13 mouse cellular contexts compared by ENCODE assay signal in genomic region chr1:74043584-74044105, GRCm38 (mm10).
DNase-seq lines count a peak whose midpoint lies in the region; ATAC-seq and TF ChIP-seq lines count a peak whose summit lies in the region.
"Had no signal": no experiment of that assay in that cellular context is flagged by ENCODE, and none has a peak within 500 bp of the region (broad histone marks: within the 10 kb centered on the region; RNA-seq: fewer than 3 reads in every experiment).

No protein-coding gene starts in this region.

- no peak overlapping the region for H3K4me3 ChIP-seq in heart, embryonic 14.5 days (ENCODE audit: control insufficient read depth in 1 of 2, insufficient read depth in 1 of 2, low read depth in 1 of 2, low read length in 2 of 2)
- H3K4me3 ChIP-seq in stomach, embryonic 14.5 days (ENCODE audit: low read depth, low read length): no peak overlapping the region
- no peak overlapping the region for H3K4me3 ChIP-seq in stomach, postnatal 0 days (ENCODE audit: low read depth, low read length)
- no peak overlapping the region for H3K4me3 ChIP-seq in liver, embryonic 11.5 days (ENCODE audit: low read depth, low read length)
- no peak overlapping the region for H3K4me3 ChIP-seq in intestine, postnatal 0 days (ENCODE audit: low read depth, low read length)

- H3K27me3 ChIP-seq in heart, embryonic 14.5 days (ENCODE audit: control insufficient read depth, insufficient read depth, low read length): no peaks in the 10 kb centered on the region
- H3K27me3 ChIP-seq in stomach, embryonic 14.5 days (ENCODE audit: control insufficient read depth, insufficient read depth, low read length): no peaks in the 10 kb centered on the region
- no peaks in the 10 kb centered on the region for H3K27me3 ChIP-seq in stomach, postnatal 0 days (ENCODE audit: control insufficient read depth, insufficient read depth, low read length)
- H3K27me3 ChIP-seq in liver, embryonic 11.5 days (replicated peaks; ENCODE audit: control insufficient read depth, insufficient read depth, low read length): 0 out of 2 replicates have a peak, but pooled peaks cover under 1% of the 10 kb centered on the region
- 0 out of 2 replicates have a peak, but pooled peaks cover 3% of the 10 kb centered on the region for H3K27me3 ChIP-seq in intestine, postnatal 0 days (replicated peaks; ENCODE audit: control insufficient read depth, insufficient read depth, low read length)

- H3K27ac ChIP-seq in heart, embryonic 14.5 days (replicated peaks in 1 of 2; ENCODE audit: control insufficient read depth in 1 of 2, insufficient read depth in 1 of 2, low read depth in 2 of 2, low read length in 2 of 2): peak overlapping the region; percentile 52 to 85
- peak overlapping the region; percentile 11; the same call in 1 of the 2 replicates for H3K27ac ChIP-seq in stomach, embryonic 14.5 days (ENCODE audit: low read length)
- no peak overlapping the region for H3K27ac ChIP-seq in stomach, postnatal 0 days (replicated peaks)
- 0 out of 2 replicates have a peak overlapping the region, but pooled peaks have one; percentile 41 for H3K27ac ChIP-seq in liver, embryonic 11.5 days (ENCODE audit: low read depth, low read length)
- no peak overlapping the region for H3K27ac ChIP-seq in intestine, postnatal 0 days (ENCODE audit: low read depth, low read length)

- WGBS in heart, embryonic 14.5 days: 43% methylated on average over 4 of the region's 4 CpGs
- WGBS in stomach, embryonic 14.5 days: 45% methylated on average over 4 of the region's 4 CpGs
- WGBS in stomach, postnatal 0 days: 35% methylated on average over 4 of the region's 4 CpGs
- WGBS in liver, embryonic 11.5 days: 34% methylated on average over 4 of the region's 4 CpGs
- WGBS in intestine, postnatal 0 days: 34% methylated on average over 4 of the region's 4 CpGs

- H3K9me3 ChIP-seq in heart, embryonic 14.5 days (ENCODE audit: control insufficient read depth, low read length): no peaks in the 10 kb centered on the region
- H3K9me3 ChIP-seq in stomach, embryonic 14.5 days (ENCODE audit: control insufficient read depth, low read depth, low read length): no peaks in the 10 kb centered on the region
- no peaks in the 10 kb centered on the region for H3K9me3 ChIP-seq in stomach, postnatal 0 days (ENCODE audit: control insufficient read depth, low read length)
- H3K9me3 ChIP-seq in liver, embryonic 11.5 days (ENCODE audit: control insufficient read depth, low read length): no peaks in the 10 kb centered on the region
- H3K9me3 ChIP-seq in intestine, postnatal 0 days (ENCODE audit: control insufficient read depth): no peaks in the 10 kb centered on the region

- H3K36me3 ChIP-seq in heart, embryonic 14.5 days (ENCODE audit: control insufficient read depth, insufficient read depth, low read length): 0 out of 2 replicates have a peak, but pooled peaks cover 6% of the 10 kb centered on the region
- no peaks in the 10 kb centered on the region for H3K36me3 ChIP-seq in stomach, embryonic 14.5 days (ENCODE audit: control insufficient read depth, insufficient read depth, low read length)
- no peaks in the 10 kb centered on the region for H3K36me3 ChIP-seq in stomach, postnatal 0 days (ENCODE audit: control insufficient read depth, insufficient read depth, low read length)
- H3K36me3 ChIP-seq in liver, embryonic 11.5 days (ENCODE audit: control insufficient read depth, insufficient read depth, low read length): no peaks in the 10 kb centered on the region
- H3K36me3 ChIP-seq in intestine, postnatal 0 days (ENCODE audit: control insufficient read depth, insufficient read depth): no peaks in the 10 kb centered on the region

- H3K4me1 ChIP-seq in heart, embryonic 14.5 days (ENCODE audit: control insufficient read depth in 2 of 2, insufficient read depth in 2 of 2, low read length in 2 of 2): peaks cover 75 to 86% of the 10 kb centered on the region in 2 experiments
- peaks cover 36% of the 10 kb centered on the region for H3K4me1 ChIP-seq in stomach, embryonic 14.5 days (ENCODE audit: control insufficient read depth, insufficient read depth, low read length)
- peaks cover 16% of the 10 kb centered on the region for H3K4me1 ChIP-seq in stomach, postnatal 0 days (replicated peaks; ENCODE audit: control insufficient read depth, insufficient read depth)
- peaks cover 32% of the 10 kb centered on the region for H3K4me1 ChIP-seq in liver, embryonic 11.5 days (replicated peaks; ENCODE audit: control insufficient read depth, insufficient read depth, low read length)
- peaks cover 14% of the 10 kb centered on the region; the same call in 1 of the 2 replicates for H3K4me1 ChIP-seq in intestine, postnatal 0 days (replicated peaks; ENCODE audit: control insufficient read depth, insufficient read depth, low read length)

- no peak for ATAC-seq in heart, embryonic 14.5 days (ENCODE audit: insufficient number of reproducible peaks, insufficient read depth, low FRiP score, low read depth)
- ATAC-seq in stomach, embryonic 14.5 days (ENCODE audit: insufficient number of reproducible peaks, insufficient read depth, low FRiP score, low read depth): no peak
- ATAC-seq in stomach, postnatal 0 days (ENCODE audit: low FRiP score, low TSS enrichment): no peak; the same call in 1 of the 2 replicates
- ATAC-seq in liver, embryonic 11.5 days (replicated peaks; ENCODE audit: low FRiP score): peak; percentile 44
- ATAC-seq in activated CD4-positive, CD25-positive, alpha-beta regulatory T cell, adult 4 months: no peak
- no peak for ATAC-seq in intestine, postnatal 0 days
- ATAC-seq: CD4-positive, CD25-positive, alpha-beta regulatory T cell, adult 4 months; hindbrain, embryonic 16.5 days had no signal

- H3K9ac ChIP-seq in heart, embryonic 14.5 days (ENCODE audit: low read length): peak overlapping the region; percentile 59
- H3K9ac ChIP-seq in stomach, embryonic 14.5 days (replicated peaks; ENCODE audit: low read depth, low read length): no peak overlapping the region
- no peak overlapping the region for H3K9ac ChIP-seq in stomach, postnatal 0 days (ENCODE audit: low read length)
- H3K9ac ChIP-seq in liver, embryonic 11.5 days (ENCODE audit: low read depth, low read length): no peak overlapping the region
- no peak overlapping the region for H3K9ac ChIP-seq in intestine, postnatal 0 days (ENCODE audit: low read depth, low read length)

- TF ChIP-seq EP300 in stomach, postnatal 0 days (optimal IDR thresholded peaks at IDR 0.05): no peak

- no peak for DNase-seq in heart, adult 9 months (ENCODE audit: low spot score in 2 of 2)
- no peak for DNase-seq in stomach, postnatal 0 days (ENCODE audit: low spot score)
- no peak for DNase-seq in liver, embryonic 11.5 days (ENCODE audit: low spot score)
- DNase-seq: cerebellum, adult 8-10 months; gastrocnemius, postnatal 25 days; left cerebral cortex, postnatal 4 days; thymus, postnatal 36 days had no signal

- no peak for TF ChIP-seq CTCF in stomach, postnatal 0 days (IDR thresholded peaks at IDR 0.05; ENCODE audit: low read depth)
- no peak for TF ChIP-seq CTCF in intestine, postnatal 0 days (IDR thresholded peaks at IDR 0.05; ENCODE audit: low read depth)

- H3K4me2 ChIP-seq in heart, embryonic 14.5 days (ENCODE audit: low read length): peak overlapping the region; percentile 43
- H3K4me2 ChIP-seq in stomach, embryonic 14.5 days (replicated peaks; ENCODE audit: low read depth, low read length): no peak overlapping the region
- no peak overlapping the region for H3K4me2 ChIP-seq in stomach, postnatal 0 days (replicated peaks; ENCODE audit: low read depth)
- no peak overlapping the region for H3K4me2 ChIP-seq in liver, embryonic 11.5 days
- no peak overlapping the region for H3K4me2 ChIP-seq in intestine, postnatal 0 days (replicated peaks; ENCODE audit: low read depth)

Comparison
In these comparisons a context has a peak if more than half of its experiments do, and no peak if none do; other contexts are left out.
1. H3K27ac ChIP-seq: peak in heart, embryonic 14.5 days (2 of 2), stomach, embryonic 14.5 days (single experiment) and liver, embryonic 11.5 days (single experiment); none in stomach, postnatal 0 days (single experiment) and intestine, postnatal 0 days (single experiment).